Mouse (Mus musculus) splenic B cell, adult 2 months (primary cell): Measurements from ENCODE around the gene Gm20388.

Experiments
- DNase-seq: peaks from one replicate; pipeline ENCODE4 v3.0.0-alpha.2; 2011; ENCODE audit warnings: low read depth, low spot score
- H3K27me3 ChIP-seq: 2 replicates; pipeline ENCODE4 v1.6.1; 2012; ENCODE audit warnings: mild to moderate bottlenecking, low read length, moderate library complexity, mixed read lengths; ENCODE audit not compliant: control insufficient read depth, poor library complexity, insufficient read depth, severe bottlenecking
- H3K36me3 ChIP-seq: 2 replicates; pipeline ENCODE4 v1.6.1; 2012; ENCODE audit warnings: mild to moderate bottlenecking, low read length, moderate library complexity, mixed read lengths; ENCODE audit not compliant: control insufficient read depth, poor library complexity, insufficient read depth, severe bottlenecking

Gm20388 gene

DNA sequence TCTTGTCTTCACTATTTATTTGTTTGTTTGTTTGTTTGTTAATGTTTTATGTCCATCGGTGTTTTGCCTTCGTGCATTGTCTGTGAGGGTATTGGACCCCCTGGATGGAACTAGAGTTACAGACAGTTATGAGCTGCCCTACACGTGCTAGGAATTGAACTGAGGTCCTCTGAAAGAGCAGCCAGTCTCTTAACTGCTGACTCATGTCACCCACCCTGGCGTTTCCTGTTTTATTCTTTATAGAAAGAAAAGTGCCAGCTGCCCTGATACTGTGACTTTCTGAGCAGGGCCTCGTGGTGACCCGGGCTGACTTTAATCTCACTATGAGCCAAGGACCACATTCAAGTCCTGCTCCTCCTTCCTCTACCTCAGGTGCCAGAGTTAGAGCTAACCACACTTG is 2504.9 kb downstream of the Gm20388 start:
- DNase-seq: no peak

GRCm38 (mm10) chr8:122419881-122420555 is 2509.4 kb downstream of the Gm20388 start:
- Histone ChIP-seq H3K27me3 (no peaks in the 10 kb centered on the region), H3K36me3 (peaks cover 15% of the 10 kb centered on the region)
- no peak for DNase-seq

More for the DNA sequence above, 2504.9 kb downstream of the Gm20388 start:
- Histone ChIP-seq H3K27me3 (no peaks in the 10 kb centered on the region), H3K36me3 (peaks cover 4% of the 10 kb centered on the region)

DNA sequence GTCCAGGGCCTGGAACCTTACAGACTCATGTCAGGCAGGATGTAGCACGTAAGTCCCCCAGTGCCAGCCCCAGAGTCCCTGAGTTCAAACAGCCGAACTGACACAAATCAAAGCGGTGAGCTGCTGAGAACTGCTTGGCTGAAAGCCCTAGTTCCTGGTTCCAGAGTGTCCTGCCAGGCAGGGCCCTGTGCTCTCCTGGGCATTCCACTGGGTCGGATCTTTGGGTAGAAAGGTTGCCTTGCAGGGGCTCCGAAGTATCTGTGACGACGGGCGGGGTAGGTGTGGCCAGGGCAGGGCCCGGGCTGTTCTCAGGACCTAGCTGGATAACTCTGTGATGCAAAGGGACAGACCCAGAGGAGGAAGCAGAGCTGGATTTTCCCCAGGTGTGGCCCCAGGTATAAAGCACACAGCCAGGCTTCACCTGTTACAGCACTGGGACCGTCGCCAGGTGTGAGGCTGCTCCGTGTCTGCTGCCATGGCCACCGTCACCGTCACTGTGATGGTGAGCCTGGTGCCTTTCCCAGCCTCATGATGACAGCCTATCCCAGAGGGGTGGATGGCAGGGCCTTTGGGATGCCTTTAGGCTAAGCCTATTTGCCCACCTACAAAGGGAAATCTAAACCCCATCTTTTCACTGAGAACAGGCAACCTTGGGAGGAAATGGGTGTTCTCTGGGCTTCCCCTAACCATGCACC is 2510.9 kb downstream of the Gm20388 start, which contains the start of gene Il17c:
Gene Il17c, plus strand, starts transcription at position 645 of the 695 bp plus-strand sequence.
- DNase-seq: no peak
- no peaks in the 10 kb centered on the region for H3K27me3 ChIP-seq
- peaks cover 21% of the 10 kb centered on the region for H3K36me3 ChIP-seq

DNA sequence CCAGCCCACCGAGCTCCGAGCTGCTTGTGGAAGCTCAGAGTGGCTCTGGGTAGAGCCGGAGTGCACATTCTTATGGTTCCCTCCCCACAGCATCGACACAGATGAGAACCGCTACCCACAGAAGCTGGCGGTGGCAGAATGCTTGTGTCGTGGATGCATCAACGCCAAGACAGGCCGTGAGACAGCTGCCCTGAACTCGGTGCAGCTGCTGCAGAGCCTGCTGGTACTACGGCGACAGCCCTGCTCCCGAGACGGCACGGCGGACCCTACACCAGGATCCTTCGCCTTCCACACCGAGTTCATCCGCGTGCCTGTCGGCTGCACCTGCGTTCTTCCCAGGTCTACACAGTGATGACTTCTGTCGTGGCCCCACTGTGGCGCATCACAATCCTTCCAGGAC is 2512.6 kb downstream of the Gm20388 start:
- no peaks in the 10 kb centered on the region for H3K27me3 ChIP-seq
- no peak for DNase-seq
- peaks cover 21% of the 10 kb centered on the region for H3K36me3 ChIP-seq

- Histone ChIP-seq H3K27me3 (no peaks in the 10 kb centered on the region), H3K36me3 (peaks cover 21% of the 10 kb centered on the region)
- no peak for DNase-seq
Measured at GRCm38 (mm10) chr8:122423659-122424058, 2513.0 kb downstream of the Gm20388 start.

DNA sequence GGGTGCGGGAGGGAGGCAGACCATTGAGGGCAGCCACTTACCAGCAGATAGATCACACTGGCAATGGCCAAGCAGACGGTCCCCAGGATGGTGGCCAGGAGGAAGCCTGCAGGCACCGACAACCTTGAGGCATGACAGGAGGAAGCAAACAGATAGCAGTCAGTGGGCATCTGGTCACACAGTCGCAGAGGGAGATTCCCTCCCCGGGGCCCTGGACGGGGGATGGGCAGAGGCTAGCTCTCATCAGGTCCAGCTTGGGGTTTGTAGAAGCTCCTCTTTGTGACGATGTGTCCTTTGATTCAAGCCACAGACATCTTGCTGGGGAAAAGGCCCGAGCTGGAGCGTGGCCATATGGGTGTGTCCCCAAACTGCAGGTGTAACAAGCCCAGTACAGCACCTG is 2515.5 kb downstream of the Gm20388 start:
- Histone ChIP-seq H3K27me3 (no peaks in the 10 kb centered on the region), H3K36me3 (peaks cover 21% of the 10 kb centered on the region)
- no peak for DNase-seq

DNA sequence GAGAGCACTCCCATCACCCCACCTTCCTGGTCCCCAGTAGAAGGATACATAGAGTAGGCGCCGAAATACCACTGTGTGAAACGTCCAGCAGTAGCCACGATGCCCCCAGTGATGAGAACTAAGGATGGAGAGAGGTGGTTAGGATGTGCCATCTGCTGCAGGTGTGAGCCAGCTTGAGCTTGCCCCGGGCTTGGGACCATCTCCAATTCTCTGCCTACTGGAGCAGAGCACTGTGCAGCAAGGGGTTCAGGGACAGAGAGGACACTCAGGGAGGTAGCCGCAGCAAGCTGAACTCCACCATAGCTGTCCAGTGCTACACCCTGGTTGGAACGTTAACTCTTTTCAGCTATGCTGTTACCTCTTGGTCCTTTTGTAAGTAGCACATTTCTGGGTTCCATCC is 2517.0 kb downstream of the Gm20388 start:
- DNase-seq: no peak
- Histone ChIP-seq H3K27me3 (no peaks in the 10 kb centered on the region), H3K36me3 (peaks cover 19% of the 10 kb centered on the region)

GRCm38 (mm10) chr8:122428163-122428562 is 2517.5 kb downstream of the Gm20388 start:
- Histone ChIP-seq H3K27me3 (no peaks in the 10 kb centered on the region), H3K36me3 (peaks cover 17% of the 10 kb centered on the region)
- DNase-seq: peak; percentile 77

- Histone ChIP-seq H3K27me3 (no peaks in the 10 kb centered on the region), H3K36me3 (peaks cover 8% of the 10 kb centered on the region)
- peak; percentile 91 for DNase-seq
Measured at GRCm38 (mm10) chr8:122430058-122430636, 2519.5 kb downstream of the Gm20388 start.

DNA sequence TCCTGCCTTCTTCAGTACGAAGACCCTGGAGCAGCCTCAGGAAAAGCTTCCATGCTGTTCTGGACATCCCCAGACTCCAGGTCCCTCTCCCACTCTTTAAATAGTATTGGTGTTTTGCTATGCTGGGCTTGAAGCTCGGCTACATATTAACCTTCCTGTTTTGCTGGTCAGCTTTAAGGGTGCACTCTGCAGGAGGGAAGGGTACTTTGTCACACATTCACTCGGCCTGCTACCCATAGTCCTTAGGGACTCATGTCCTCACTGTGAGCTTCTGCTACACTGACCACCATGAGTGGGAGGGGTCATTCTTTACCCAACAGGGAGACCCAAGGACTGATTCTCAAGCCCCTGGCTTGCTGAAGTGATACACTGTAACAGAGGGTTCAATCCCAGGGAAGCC is 2520.0 kb downstream of the Gm20388 start:
- H3K27me3 ChIP-seq: no peaks in the 10 kb centered on the region

GRCm38 (mm10) chr8:122431694-122432442 is 2521.2 kb downstream of the Gm20388 start:
- peak; percentile 51 for DNase-seq

More for the DNA sequence above, 2520.0 kb downstream of the Gm20388 start:
- H3K36me3 ChIP-seq: peaks cover 3% of the 10 kb centered on the region
- peak; percentile 29 for DNase-seq

DNA sequence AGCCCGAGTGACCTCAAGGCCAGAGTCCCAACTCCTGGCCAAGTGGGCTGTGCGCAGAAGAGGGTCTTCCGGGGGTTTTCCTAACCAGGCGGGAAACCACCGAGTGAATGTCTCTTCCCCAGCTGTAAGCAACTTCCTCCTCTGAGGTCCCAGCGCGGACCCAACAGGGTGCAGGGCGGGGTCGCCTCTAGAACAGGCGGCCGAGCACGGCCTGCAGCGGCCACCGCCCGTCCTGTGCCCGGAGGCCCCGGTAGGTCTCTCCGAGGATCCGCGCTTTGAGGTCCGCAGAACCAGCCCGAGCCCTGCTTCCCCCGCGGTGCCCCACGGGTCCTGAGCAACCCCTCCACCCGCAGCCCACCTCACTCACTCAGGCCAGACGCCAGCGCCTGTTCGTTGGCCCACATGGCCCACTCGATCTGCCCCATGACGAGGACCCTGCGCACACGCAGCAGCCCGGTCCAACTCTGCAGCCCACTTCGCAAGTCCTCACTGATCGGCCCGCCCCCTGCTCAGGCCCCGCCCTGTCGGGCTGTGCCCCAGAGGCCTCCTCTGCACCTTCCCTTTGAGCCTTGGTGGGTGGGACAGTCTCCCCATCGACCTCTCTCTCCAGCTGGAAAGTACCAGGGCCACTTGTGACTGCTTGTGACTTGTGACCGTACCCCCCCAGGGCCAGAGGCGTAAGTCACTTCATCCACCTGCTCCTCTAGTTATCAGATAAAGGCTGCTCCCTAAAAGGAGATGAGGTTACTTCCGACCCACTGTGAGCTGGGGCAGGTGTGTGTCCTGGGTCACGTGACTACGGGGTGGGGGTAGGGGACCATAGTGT is 2522.0 kb downstream of the Gm20388 start, which contains the start of gene Cyba:
Gene Cyba, minus strand, starts transcription at position 488 of the 826 bp plus-strand sequence.
- Histone ChIP-seq H3K27me3 (no peaks in the 10 kb centered on the region), H3K36me3 (no peaks in the 10 kb centered on the region)
- DNase-seq: peak; percentile 94

More at GRCm38 (mm10) chr8:122431694-122432442, 2521.2 kb downstream of the Gm20388 start:
- no peaks in the 10 kb centered on the region; the same call in 1 of the 2 replicates for H3K36me3 ChIP-seq
- H3K27me3 ChIP-seq: no peaks in the 10 kb centered on the region

GRCm38 (mm10) chr8:122433269-122433905 is 2522.7 kb downstream of the Gm20388 start:
- no peaks in the 10 kb centered on the region for H3K27me3 ChIP-seq
- no peak for DNase-seq
- no peaks in the 10 kb centered on the region for H3K36me3 ChIP-seq
